Mouse (Mus musculus): ENCODE measurements around the gene Ifnz.
"Not testable (repeated sequence)": the region's sequence is repeated elsewhere in the genome, so short reads cannot be mapped to it uniquely, and the experiment has no call there.

The Ifnz gene

DNA sequence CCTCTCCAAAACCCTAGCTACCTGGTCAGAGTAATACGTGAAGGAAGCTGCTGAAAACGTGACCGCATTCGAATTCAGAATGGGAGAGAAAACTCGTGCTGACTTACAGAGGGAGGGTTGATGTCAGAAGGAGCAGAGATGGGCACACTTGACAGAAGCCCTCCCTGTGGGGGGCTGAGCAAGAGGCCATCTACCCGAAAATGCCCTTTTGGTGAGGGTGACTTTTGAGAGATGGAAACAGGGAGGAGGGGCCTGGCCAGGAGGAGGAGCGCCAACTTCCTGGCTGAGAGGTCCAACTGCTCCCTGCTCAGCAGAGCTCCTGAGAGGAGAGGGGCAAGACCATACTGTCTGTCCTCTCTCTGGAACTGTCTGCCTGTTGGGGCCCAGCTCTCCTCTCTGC is at the start of gene Ifnz:
Ifnz (plus strand) TSS at position 301 of the 400 bp plus-strand sequence.
- not testable (repeated sequence) for DNase-seq (ENCODE audit: low spot score in 2 of 2)

DNA sequence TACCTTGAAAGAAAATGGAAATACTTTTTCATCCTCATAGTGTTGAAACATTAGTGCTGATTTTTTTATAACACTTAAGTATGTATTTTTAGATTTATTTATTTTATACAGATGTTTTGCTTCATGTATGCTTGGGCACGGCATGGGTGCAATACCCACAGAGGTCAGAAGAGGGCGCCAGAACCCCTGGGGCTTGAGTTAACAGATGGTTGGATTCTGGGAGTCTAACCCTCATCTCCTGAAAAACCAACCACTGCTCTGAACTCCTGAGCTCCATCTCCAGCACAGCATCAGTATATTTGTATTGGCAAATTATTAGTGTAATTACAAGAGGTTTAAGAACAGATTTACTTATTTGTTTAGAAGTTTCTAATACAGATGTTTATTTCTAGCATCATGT is 43.5 kb upstream of the Ifnz start:
- peak; percentile 60 to 68 for DNase-seq (ENCODE audit: low spot score in 2 of 2)

DNA sequence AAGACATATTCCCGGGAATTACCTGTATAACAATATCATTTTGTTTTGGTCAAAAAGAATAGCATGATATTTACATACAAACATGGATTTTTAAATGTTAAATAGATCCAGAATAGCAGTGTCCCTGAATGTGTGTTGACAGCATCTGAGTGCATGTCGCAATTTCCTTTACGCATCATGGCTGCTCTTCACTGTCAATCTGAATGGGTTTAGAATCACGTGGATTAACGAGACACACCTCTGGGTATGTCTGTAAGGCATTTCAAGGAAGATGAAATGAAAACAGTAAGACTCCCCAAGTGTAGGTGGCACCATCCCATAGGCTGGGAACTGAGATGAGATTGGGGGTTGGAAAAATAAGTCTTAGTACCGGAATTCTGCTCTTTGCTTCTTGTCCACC is 42.9 kb upstream of the Ifnz start:
- no peak for DNase-seq (ENCODE audit: low spot score in 2 of 2)

DNA sequence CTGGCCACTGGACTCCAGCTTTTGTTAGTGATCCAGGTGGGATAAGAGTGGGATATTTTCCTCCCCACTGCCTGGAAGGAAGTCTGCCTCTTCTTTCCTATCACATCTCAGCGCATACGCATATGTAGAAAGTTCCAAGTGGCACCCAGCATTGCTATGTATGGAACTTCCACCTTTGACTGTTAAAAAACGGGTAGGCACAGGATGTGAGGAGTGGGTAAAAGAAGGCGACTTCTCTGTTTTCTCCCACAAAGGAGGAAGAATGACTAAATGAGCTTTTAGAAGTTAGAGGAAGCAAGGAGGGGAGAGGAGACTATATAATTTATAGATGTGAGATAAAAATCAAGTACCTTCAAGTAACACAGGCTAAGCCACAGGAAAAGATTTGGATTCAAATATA is 40.5 kb upstream of the Ifnz start:
- DNase-seq (ENCODE audit: low spot score in 2 of 2): no peak

DNA sequence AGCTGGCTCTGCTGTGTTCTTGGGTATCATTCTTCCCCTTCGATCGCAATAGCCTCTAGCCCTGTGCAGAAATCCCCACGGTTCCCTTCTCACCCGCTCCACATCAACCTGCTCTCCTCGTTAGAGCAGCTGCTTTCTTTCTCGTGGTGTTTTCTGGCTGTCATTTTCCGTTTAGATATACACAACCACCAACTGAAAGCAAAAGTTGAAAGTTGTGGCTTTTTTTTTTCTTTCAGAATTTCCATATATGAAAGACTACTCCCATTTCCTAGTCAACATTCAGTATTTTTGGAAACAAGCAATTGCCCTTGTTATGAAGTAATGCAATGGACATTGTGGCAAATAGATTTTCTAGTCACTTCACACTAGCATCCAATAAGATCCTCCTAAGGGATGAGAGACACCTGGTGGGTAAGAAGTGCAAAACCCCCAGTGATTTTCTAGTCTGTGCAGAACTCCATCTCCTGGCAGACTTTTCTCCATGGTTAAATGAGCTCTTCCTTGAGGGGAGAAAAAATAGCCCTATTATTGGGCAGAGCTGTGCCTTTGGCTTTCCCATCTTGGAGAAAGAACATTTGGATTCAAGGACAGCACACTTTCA is 39.1 kb upstream of the Ifnz start:
- no peak for DNase-seq (ENCODE audit: low spot score in 2 of 2)

DNA sequence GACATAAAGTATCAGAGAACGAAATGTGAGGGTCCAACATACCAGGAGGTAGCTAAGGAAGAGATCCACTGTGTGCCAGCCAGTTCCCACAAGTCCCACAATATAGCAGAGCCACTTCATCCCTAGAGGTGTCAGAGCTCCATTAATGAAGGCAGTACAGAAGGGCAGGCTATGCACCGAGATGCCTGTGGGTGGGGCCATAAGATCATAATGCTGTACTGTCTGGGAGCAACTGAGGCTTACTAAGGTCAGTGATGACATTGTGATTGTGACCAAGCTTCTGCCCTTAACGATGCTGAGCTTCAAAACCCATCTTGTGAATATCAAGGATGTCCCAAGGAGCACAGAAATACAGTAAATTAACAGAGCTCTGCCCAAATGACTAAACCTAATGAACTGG is 37.7 kb upstream of the Ifnz start:
- DNase-seq (ENCODE audit: low spot score in 2 of 2): no peak

DNA sequence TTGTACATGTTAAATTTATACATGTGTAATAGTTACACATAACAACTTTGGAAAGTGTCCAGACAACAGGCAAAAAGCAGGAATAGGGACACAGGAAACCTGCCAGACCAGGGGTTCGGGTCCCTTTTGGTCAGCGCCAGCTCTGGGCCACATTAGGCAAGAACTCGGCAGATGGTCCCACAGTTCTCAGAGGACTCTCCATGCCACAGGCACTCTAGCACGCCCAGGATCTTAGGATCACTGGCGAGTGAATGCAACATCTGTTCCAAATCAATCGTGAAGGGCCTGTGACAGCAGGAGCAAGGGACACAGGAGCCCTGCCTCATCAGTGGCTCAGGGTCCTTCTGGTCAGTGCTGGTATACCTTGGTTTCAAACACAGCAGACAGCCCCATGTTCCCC is 32.0 kb upstream of the Ifnz start:
- no peak for DNase-seq (ENCODE audit: low spot score in 2 of 2)

DNA sequence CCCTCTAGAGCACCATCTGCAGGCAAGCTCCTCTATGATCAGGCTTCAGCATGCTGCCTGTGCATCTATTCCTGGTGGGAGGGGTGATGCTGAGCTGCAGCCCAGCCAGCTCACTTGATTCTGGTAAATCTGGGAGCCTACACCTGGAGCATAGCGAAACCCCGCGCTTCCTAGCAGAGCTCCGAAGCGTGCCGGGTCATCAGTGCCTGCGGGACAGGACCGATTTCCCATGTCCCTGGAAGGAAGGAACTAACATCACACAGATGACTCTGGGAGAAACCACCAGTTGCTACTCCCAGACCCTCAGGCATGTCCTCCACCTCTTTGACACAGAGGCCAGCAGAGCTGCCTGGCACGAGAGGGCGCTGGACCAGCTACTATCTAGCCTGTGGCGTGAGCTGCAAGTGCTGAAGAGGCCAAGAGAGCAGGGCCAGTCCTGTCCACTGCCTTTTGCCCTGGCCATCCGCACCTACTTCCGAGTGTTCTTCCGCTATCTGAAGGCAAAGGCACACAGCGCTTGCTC is 27.1 kb upstream of the Ifnz start, which contains the start of gene Gm13271:
Gm13271 (plus strand) TSS at position 51 of the 523 bp plus-strand sequence.
- DNase-seq (ENCODE audit: low spot score in 2 of 2): peak; percentile 54 to 55

DNA sequence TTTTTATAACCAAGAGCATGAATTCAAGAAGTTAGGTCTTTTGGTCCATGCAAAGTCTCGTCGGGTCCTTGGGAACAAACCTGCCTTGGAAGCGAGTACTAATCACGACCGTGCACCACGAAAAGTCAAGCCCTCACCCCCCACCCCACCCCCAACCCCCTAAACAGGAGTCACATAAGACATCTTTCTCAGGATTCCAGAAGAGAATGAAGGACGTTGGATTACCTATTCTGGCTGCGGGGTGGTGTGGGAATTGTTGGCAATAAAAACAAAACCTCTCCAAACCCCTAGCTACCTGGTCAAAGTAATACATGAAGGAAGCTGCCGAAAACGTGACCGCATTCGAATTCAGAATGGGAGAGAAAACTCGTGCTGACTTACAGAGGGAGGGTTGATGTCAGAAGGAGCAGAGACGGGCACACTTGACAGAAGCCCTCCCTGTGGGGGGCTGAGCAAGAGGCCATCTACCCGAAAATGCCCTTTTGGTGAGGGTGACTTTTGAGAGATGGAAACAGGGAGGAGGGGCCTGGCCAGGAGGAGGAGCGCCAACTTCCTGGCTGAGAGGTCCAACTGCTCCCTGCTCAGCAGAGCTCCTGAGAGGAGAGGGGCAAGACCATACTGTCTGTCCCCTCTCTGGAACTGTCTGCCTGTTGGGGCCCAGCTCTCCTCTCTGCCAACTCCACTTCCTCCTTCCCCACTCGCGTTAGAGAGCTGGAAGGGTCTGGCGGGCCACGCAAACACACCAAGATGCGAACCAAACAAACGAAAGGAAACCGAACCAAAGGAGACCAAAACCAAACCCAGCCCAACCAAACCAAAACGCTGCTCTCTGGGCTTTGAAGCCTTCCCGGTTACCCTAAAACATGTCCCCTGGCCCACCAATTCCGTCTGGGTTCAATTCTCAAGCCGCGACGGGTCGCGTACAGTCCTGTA is 25.1 kb upstream of the Ifnz start:
- peak in 1 of 2 experiments; percentile 20 for DNase-seq (ENCODE audit: low spot score in 2 of 2)

DNA sequence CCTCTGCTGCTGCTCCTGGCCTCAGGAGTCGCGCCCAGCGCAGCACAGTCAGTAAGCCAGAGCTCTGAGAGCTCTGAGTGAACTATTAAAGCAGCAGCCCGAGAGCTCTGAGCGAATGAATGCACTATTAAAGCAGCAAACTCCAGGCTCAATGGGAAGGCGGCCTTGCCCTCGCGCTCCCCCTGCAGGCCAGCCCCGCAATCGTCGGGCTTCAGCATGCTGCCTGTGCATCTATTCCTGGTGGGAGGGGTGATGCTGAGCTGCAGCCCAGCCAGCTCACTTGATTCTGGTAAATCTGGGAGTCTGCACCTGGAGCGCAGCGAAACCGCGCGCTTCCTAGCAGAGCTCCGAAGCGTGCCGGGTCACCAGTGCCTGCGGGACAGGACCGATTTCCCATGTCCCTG is 24.3 kb upstream of the Ifnz start:
- peak; percentile 90 to 92 for DNase-seq (ENCODE audit: low spot score in 2 of 2)

DNA sequence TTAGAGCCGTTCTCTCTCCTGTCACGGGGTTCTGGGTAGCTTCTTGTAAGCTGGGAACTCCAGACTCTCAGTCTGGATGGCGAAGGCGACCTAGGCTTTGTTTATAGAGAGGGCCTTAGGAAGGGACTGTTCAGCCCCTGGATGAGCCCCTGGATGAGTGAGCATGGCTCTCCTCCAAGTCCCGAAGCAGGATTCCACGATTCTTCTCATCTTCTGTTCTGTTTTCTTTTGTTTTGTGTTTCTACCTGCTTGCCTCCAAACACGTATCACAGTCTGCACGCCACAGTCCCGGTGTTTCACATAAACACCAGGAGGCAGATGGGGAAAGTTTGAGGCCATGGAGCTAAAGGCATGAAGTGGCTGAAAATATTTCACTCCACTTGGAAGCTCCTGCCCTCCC is 23.2 kb upstream of the Ifnz start:
- DNase-seq (ENCODE audit: low spot score in 2 of 2): not testable (repeated sequence)

DNA sequence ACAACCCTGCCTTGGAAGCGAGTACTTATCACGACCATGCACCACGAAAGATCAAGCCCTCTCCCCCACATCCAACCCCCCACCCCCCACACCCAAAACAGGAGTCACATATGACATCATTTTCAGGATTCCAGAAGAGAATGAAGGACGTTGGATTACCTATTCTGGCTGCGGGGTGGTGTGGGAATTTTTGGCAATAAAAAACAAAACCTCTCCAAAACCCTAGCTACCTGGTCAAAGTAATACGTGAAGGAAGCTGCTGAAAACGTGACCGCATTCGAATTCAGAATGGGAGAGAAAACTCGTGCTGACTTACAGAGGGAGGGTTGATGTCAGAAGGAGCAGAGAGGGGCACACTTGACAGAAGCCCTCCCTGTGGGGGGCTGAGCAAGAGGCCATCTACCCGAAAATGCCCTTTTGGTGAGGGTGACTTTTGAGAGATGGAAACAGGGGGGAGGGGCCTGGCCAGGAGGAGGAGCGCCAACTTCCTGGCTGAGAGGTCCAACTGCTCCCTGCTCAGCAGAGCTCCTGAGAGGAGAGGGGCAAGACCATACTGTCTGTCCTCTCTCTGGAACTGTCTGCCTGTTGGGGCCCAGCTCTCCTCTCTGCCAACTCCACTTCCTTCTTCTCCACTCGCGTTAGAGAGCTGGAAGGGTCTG is 22.2 kb upstream of the Ifnz start, which contains the start of gene Gm13283:
Gm13283 (plus strand) TSS at position 510 of the 659 bp plus-strand sequence.
- DNase-seq (ENCODE audit: low spot score in 2 of 2): peak; percentile 22 to 25

DNA sequence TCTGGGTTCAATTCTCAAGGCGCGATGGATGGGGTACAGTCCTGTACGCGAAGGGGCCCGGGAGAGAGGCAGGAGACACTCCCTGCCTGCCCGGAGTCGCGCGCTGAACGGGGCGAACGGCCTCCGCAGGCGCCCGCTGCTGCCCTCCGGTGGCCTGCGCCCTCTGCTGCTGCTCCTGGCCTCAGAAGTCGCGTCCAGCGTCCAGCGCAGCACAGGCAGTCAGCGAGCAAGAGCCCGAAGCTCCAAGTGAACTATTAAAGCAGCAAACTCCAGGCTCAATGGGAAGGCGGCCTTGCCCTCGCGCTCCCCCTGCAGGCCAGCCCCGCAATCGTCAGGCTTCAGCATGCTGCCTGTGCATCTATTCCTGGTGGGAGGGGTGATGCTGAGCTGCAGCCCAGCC is 21.5 kb upstream of the Ifnz start:
- DNase-seq (ENCODE audit: low spot score in 2 of 2): peak; percentile 63 to 64

DNA sequence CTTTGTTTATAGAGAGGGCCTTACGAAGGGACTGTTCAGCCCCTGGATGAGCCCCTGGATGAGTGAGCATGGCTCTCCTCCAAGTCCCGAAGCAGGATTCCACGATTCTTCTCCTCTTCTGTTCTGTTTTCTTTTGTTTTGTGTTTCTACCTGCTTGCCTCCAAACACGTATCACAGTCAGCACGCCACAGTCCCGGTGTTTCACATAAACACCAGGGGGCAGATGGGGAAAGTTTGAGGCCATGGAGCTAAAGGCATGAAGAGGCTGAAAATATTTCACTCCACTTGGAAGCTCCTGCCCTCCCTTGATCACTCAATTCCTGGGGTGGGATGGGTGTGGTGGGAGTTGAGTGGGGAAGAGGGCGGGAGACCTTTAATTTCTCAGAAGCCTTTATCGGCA is 20.2 kb upstream of the Ifnz start:
- peak; percentile 57 to 74 for DNase-seq (ENCODE audit: low spot score in 2 of 2)

DNA sequence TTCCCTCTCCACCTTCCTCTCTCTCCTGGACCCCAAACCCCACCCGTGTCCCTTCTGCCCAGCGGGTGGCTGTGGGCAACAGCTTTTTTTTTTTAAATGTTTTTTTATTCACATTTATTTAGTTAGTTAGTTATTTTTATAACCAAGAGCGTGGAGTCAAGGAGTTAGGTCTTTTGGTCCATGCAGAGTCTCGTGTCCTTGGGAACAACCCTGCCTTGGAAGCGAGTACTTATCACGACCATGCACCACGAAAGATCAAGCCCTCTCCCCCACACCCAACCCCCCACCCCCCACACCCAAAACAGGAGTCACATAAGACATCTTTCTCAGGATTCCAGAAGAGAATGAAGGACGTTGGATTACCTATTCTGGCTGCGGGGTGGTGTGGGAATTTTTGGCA is 19.6 kb upstream of the Ifnz start:
- DNase-seq (ENCODE audit: low spot score in 2 of 2): not testable (repeated sequence)

DNA sequence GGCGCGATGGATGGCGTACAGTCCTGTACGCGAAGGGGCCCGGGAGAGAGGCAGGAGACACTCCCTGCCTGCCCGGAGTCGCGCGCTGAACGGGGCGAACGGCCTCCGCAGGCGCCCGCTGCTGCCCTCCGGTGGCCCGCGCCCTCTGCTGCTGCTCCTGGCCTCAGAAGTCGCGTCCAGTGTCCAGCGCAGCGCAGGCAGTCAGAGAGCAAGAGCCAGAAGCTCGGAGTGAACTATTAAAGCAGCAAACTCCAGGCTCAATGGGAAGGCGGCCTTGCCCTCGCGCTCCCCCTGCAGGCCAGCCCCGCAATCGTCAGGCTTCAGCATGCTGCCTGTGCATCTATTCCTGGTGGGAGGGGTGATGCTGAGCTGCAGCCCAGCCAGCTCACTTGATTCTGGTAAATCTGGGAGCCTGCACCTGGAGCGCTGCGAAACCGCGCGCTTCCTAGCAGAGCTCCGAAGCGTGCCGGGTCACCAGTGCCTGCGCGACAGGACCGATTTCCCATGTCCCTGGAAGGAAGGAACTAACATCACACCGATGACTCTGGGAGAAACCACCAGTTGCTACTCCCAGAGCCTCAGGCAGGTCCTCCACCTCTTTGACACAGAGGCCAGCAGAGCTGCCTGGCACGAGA is 18.4 kb upstream of the Ifnz start:
- peak; percentile 47 to 52 for DNase-seq (ENCODE audit: low spot score in 2 of 2)

DNA sequence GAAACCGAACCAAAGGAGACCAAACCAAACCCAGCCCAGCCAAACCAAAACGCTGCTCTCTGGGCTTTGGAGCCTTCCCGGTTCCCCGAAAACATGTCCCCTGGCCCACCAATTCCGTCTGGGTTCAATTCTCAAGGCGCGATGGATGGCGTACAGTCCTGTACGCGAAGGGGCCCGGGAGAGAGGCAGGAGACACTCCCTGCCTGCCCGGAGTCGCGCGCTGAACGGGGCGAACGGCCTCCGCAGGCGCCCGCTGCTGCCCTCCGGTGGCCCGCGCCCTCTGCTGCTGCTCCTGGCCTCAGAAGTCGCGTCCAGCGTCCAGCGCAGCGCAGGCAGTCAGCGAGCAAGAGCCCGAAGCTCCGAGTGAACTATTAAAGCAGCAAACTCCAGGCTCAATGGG is 8.4 kb upstream of the Ifnz start, which contains the start of gene Gm13290:
Gm13290 (plus strand) TSS at position 301 of the 400 bp plus-strand sequence.
- not testable (repeated sequence) for DNase-seq (ENCODE audit: low spot score in 2 of 2)

DNA sequence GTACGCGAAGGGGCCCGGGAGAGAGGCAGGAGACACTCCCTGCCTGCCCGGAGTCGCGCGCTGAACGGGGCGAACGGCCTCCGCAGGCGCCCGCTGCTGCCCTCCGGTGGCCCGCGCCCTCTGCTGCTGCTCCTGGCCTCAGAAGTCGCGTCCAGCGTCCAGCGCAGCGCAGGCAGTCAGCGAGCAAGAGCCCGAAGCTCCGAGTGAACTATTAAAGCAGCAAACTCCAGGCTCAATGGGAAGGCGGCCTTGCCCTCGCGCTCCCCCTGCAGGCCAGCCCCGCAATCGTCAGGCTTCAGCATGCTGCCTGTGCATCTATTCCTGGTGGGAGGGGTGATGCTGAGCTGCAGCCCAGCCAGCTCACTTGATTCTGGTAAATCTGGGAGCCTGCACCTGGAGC is 5.3 kb upstream of the Ifnz start, which contains the start of gene Gm13289:
Gm13289 (plus strand) TSS at position 301 of the 400 bp plus-strand sequence.
- DNase-seq (ENCODE audit: low spot score in 2 of 2): not testable (repeated sequence)

DNA sequence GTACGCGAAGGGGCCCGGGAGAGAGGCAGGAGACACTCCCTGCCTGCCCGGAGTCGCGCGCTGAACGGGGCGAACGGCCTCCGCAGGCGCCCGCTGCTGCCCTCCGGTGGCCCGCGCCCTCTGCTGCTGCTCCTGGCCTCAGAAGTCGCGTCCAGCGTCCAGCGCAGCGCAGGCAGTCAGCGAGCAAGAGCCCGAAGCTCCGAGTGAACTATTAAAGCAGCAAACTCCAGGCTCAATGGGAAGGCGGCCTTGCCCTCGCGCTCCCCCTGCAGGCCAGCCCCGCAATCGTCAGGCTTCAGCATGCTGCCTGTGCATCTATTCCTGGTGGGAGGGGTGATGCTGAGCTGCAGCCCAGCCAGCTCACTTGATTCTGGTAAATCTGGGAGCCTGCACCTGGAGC is 2.4 kb upstream of the Ifnz start, which contains the start of gene Gm13272:
Gm13272 (plus strand) TSS at position 301 of the 400 bp plus-strand sequence.
- DNase-seq (ENCODE audit: low spot score in 2 of 2): not testable (repeated sequence)

DNA sequence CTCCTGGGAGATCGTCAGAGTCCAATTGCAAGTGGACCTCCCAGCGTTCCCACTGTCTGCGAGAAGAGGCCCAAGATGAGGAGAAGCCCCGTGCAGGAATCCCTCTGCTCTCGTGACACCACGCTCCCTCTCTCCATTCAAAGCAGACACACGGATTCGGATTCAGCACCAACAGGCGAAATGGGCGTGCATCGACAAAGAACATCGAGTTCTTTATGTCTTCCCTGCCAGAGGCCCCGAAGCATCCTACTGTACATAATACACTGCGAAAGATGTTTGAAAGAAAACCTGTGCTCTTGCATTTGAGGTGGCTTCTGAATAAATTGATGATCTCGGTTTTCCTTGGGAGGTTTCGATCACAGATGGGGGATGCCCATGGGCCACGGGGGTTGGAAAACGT is 1.6 kb upstream of the Ifnz start:
- not testable (repeated sequence) for DNase-seq (ENCODE audit: low spot score in 2 of 2)

DNA sequence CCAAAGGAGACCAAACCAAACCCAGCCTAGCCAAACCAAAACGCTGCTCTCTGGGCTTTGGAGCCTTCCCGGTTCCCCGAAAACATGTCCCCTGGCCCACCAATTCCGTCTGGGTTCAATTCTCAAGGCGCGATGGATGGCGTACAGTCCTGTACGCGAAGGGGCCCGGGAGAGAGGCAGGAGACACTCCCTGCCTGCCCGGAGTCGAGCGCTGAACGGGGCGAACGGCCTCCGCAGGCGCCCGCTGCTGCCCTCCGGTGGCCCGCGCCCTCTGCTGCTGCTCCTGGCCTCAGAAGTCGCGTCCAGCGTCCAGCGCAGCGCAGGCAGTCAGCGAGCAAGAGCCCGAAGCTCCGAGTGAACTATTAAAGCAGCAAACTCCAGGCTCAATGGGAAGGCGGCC is 404 bp downstream of the Ifnz start:
- not testable (repeated sequence) for DNase-seq (ENCODE audit: low spot score in 2 of 2)

Data from natural killer cell, adult 2 months (primary cell).